Mouse (Mus musculus) liver, adult 2 months (tissue): ENCODE results near the gene Spef1. TPM values are rescaled to one million over a fixed set of nuclear protein-coding genes. Genes with fewer than 3 reads are reported as not detected.
"Not testable (repeated sequence)": the region's sequence is repeated elsewhere in the genome, so short reads cannot be mapped to it uniquely, and the experiment has no call there.

Source experiments
- DNase-seq: peaks from one replicate; pipeline ENCODE4 v3.0.0-alpha.2; 2011; ENCODE audit warnings: low read depth, low spot score; ENCODE audit errors: extremely low read depth
- H3K27ac ChIP-seq: fragments of 200-500 bp; replicated peaks from 2 replicates; pipeline ENCODE4 v1.5.1; 2012; ENCODE audit warnings: low read depth, mild to moderate bottlenecking, control low read depth, inconsistent platforms, low read length; ENCODE audit not compliant: insufficient read depth
- H3K27me3 ChIP-seq: fragments of 200-500 bp; 2 replicates; pipeline ENCODE4 v1.6.1; 2012; ENCODE audit warnings: mild to moderate bottlenecking, moderate library complexity, low read length, inconsistent platforms; ENCODE audit not compliant: control insufficient read depth, insufficient read depth
- H3K36me3 ChIP-seq: fragments of 200-500 bp; 2 replicates; pipeline ENCODE4 v1.6.1; 2012; ENCODE audit warnings: low read length, inconsistent platforms; ENCODE audit not compliant: control insufficient read depth, insufficient read depth
- H3K4me1 ChIP-seq: fragments of 200-500 bp; 2 replicates; pipeline ENCODE4 v1.6.1; 2011; ENCODE audit warnings: low read length; ENCODE audit not compliant: control insufficient read depth, insufficient read depth
- H3K4me3 ChIP-seq: fragments of 200-500 bp; 2 replicates; pipeline ENCODE4 v1.5.1; 2011; ENCODE audit warnings: low read depth, mild to moderate bottlenecking, control low read depth, low read length, moderate library complexity; ENCODE audit not compliant: insufficient read depth
- H3K79me2 ChIP-seq: fragments of 200-500 bp; 2 replicates; pipeline ENCODE4 v1.6.1; 2012; ENCODE audit warnings: inconsistent platforms, mild to moderate bottlenecking, low read length, moderate library complexity; ENCODE audit not compliant: control insufficient read depth, insufficient read depth
- H3K9ac ChIP-seq: fragments of 200-500 bp; 2 replicates; pipeline ENCODE4 v1.6.1; 2012; ENCODE audit warnings: low read depth, mild to moderate bottlenecking, control low read depth, inconsistent platforms, low read length
- CTCF ChIP-seq: fragments of 200-500 bp; IDR thresholded peaks from 2 replicates; pipeline ENCODE4 v1.5.1; 2011; ENCODE audit warnings: low read depth, low read length, control low read depth
- POLR2A ChIP-seq: fragments of 200-500 bp; IDR thresholded peaks from 2 replicates; pipeline ENCODE4 v1.6.1; 2011; ENCODE audit warnings: low read length, control low read depth; ENCODE audit not compliant: insufficient read depth; ENCODE audit errors: extremely low read depth
- WGBS: fragments of 180-500 bp; shearing (Covaris S2); methylation state at CpG from one replicate; pipeline ENCODE4 v1.1.7; 2018; 5-methylcytosine and 5-hydroxymethylcytosine counted together
- polyA plus RNA-seq: library from polyadenylated mRNA; depleted of rRNA; stranded (reverse); fragments of >200 nt; gene quantifications from 2 replicates; pipeline ENCODE4 v1.2.3, GENCODE M21; 2012
- total RNA-seq: library from RNA; depleted of rRNA; stranded (reverse); fragments of >200 nt; gene quantifications from 2 replicates; pipeline ENCODE4 v1.2.3, GENCODE M21; 2014

Spef1 gene
- total and polyA plus RNA-seq, 2 experiments, result 0.37 to 0.76 TPM

GRCm38 (mm10) chr2:131227243-131227642 is 40.2 kb upstream of the Spef1 start:
- no peak for DNase-seq
- no peaks in the 10 kb centered on the region for H3K79me2 ChIP-seq
- no peaks in the 10 kb centered on the region for H3K36me3 ChIP-seq
- H3K27ac ChIP-seq, result no peak overlapping the region
- no peak overlapping the region for H3K4me3 ChIP-seq
- H3K9ac ChIP-seq, result no peak overlapping the region
- H3K4me1 ChIP-seq, result peaks cover 9% of the 10 kb centered on the region
- TF ChIP-seq CTCF (no peak), POLR2A (no peak)
- WGBS, result 77% methylated on average over 3 of the region's 3 CpGs
- H3K27me3 ChIP-seq, result no peaks in the 10 kb centered on the region

GRCm38 (mm10) chr2:131226669-131227068 is 39.6 kb upstream of the Spef1 start:
- DNase-seq, H3K27me3 ChIP-seq, H3K79me2 ChIP-seq, H3K36me3 ChIP-seq, H3K9ac ChIP-seq, H3K27ac ChIP-seq, H3K4me3 ChIP-seq: not testable (repeated sequence)
- WGBS, result 32% methylated on average over 2 of the region's 2 CpGs
- peaks cover 12% of the 10 kb centered on the region for H3K4me1 ChIP-seq

GRCm38 (mm10) chr2:131225178-131225577 is 38.1 kb upstream of the Spef1 start:
- H3K4me3 ChIP-seq, result no peak overlapping the region
- no peaks in the 10 kb centered on the region for H3K36me3 ChIP-seq
- DNase-seq, result no peak
- no peaks in the 10 kb centered on the region for H3K27me3 ChIP-seq
- no peaks in the 10 kb centered on the region for H3K79me2 ChIP-seq
- no peak overlapping the region for H3K27ac ChIP-seq
- TF ChIP-seq CTCF (no peak), POLR2A (no peak)
- H3K9ac ChIP-seq, result no peak overlapping the region
- WGBS, result 94% methylated on average over 6 of the region's 6 CpGs
- H3K4me1 ChIP-seq, result peaks cover 14% of the 10 kb centered on the region

- H3K9ac ChIP-seq, result no peak overlapping the region
- no peak for DNase-seq
- H3K79me2 ChIP-seq, result no peaks in the 10 kb centered on the region
- H3K27me3 ChIP-seq, result no peaks in the 10 kb centered on the region
- H3K4me3 ChIP-seq, result no peak overlapping the region
- peaks cover 14% of the 10 kb centered on the region for H3K4me1 ChIP-seq
- TF ChIP-seq CTCF (no peak), POLR2A (no peak)
- no peak overlapping the region for H3K27ac ChIP-seq
- no peaks in the 10 kb centered on the region for H3K36me3 ChIP-seq
- WGBS, result 96% methylated on average over 1 of the region's 1 CpGs
Measured at GRCm38 (mm10) chr2:131223569-131223968, 36.5 kb upstream of the Spef1 start.

GRCm38 (mm10) chr2:131222562-131222961 is 35.5 kb upstream of the Spef1 start:
- DNase-seq, result no peak
- Histone ChIP-seq H3K79me2 (no peaks in the 10 kb centered on the region), H3K27ac (peak overlapping the region; percentile 74), H3K9ac (0 out of 2 replicates have a peak overlapping the region, but pooled peaks have one; percentile 7), H3K27me3 (no peaks in the 10 kb centered on the region), H3K4me1 (peaks cover 14% of the 10 kb centered on the region), H3K4me3 (no peak overlapping the region), H3K36me3 (no peaks in the 10 kb centered on the region)
- 26% methylated on average over 5 of the region's 5 CpGs for WGBS
- TF ChIP-seq POLR2A (no peak), CTCF (no peak)

- TF ChIP-seq POLR2A (no peak), CTCF (no peak)
- H3K27ac ChIP-seq, result peak overlapping the region; percentile 63
- H3K4me1 ChIP-seq, result peaks cover 15% of the 10 kb centered on the region
- peak overlapping the region; percentile 43; the same call in 1 of the 2 replicates for H3K9ac ChIP-seq
- peak; percentile 99 for DNase-seq
- no peaks in the 10 kb centered on the region for H3K27me3 ChIP-seq
- 14% methylated on average over 3 of the region's 3 CpGs for WGBS
- H3K79me2 ChIP-seq, result no peaks in the 10 kb centered on the region
- H3K4me3 ChIP-seq, result no peak overlapping the region
- no peaks in the 10 kb centered on the region for H3K36me3 ChIP-seq
Measured at GRCm38 (mm10) chr2:131221853-131222515, 34.9 kb upstream of the Spef1 start.
